Mouse (Mus musculus) yolk sac, embryonic 10.5 days (tissue): ENCODE data around the gene Thbd.

Source experiments
- DNase-seq: peaks from one replicate; pipeline ENCODE4 v3.0.0-alpha.2; 2017; ENCODE audit warnings: low spot score

The Thbd gene

GRCm38 (mm10) chr2:148386476-148386875 is 21.5 kb downstream of the Thbd start:
- no peak for DNase-seq

DNA sequence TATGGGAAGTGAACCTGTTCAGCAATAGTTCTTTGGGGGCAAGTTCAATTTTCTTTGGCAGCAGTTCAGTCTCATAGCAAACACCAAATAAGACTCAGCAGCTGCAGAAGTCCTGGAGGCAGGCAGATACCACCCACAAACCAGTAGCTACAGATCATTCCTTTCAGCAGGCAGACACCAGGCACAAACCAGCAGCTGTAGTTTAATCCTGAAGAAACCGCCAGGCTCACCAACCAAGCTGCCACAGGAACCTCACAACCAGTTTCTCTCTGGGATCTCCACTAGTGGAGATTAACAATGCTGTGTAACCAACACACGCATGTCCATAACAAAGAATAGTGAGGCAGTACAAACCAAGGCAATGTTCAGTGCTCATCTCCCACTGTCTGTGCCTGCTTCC is 26.9 kb downstream of the Thbd start:
- no peak for DNase-seq

GRCm38 (mm10) chr2:148379899-148380413 is 28.0 kb downstream of the Thbd start:
- no peak for DNase-seq

DNA sequence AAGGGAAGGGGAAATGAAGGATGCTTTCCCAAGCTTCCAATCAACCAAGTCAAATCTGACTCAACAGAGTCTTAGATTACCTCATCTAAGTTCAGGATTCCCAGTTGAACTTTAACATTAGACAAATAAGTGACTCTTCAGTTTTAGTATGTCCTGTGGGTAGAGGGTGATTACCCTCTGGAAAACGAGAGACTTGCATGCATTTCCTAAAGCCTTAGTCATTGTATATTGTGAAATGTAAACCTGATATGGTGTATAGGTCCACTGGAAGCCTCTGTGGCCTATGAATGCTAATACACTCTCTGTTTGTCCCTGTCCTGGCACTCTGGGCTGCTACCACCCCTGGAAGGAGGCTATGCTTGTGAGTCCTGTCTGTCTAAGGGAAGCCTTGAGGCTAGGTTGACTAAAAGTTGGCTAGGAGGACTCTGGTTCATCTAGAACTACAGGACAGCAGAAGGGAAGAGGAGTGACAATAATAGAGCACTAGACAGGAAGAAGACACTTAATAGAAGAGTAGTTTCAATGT is 29.1 kb downstream of the Thbd start:
- DNase-seq, result no peak

- DNase-seq, result peak; percentile 22
These were observed 32.5 kb downstream of the Thbd start for GRCm38 (mm10) chr2:148375326-148376150.

DNA sequence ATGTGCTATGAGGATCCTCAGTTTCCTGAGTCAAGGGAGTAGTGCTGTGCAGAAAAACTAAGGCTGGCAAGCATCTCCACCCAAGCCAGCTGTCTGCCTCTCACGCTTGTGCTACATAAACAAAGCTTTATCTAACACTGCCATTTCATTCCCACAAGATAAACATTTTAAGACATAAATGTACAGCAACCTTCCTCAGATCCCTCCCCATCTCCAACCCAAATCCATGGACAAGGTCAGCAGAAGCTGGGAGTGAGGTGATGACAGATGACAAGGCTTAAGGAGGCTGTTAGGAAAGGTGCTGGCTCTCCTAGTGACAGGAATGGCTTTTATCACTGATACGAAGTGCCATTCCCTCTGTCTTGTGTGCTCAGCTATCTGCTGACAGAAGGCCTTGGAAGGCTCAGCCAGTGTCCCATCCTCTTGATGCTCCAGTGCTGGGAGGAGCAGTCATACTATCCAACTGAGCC is 34.4 kb downstream of the Thbd start:
- DNase-seq, result no peak

- DNase-seq, result no peak
These were observed 36.0 kb downstream of the Thbd start for GRCm38 (mm10) chr2:148371743-148372630.

DNA sequence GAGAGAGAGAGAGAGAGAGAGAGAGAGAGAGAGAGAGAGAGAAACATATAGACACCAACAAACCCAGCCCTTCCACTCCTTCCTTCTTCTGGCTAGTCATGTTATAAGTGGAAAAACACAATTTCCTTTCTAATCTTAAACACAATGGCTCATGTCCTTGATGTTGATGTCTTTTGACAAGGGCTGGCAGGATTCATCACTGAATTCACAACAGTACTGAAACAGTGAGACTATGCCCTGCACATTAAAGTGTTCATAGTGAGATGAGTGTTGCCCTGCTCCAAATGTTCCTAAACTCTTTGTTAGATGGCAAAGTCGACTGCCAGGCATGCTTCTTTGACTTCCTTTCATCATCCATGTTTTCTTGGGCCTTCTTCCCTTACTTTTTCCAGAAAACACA is 42.8 kb downstream of the Thbd start:
- DNase-seq, result no peak

- DNase-seq, result no peak
These were observed 43.5 kb downstream of the Thbd start for GRCm38 (mm10) chr2:148364536-148364935.

DNA sequence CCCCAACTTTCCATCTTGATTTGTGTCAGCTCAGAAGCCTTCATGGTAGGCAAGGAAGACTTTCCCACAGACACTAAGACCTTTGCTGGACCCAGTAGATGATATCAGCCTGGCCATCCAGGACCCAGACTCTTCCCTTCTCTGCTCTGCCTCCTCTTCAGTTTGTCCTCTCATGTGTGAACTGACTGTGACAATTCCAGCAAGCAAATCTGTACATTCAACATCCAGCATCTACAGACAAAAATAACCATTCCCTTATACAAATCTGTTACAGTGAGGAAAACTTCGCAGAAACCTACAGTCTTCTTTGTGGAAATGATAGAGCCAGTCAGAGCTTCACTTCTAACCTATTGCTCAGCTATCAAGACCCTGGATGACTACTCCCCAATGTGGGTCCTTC is 50.8 kb downstream of the Thbd start:
- no peak for DNase-seq
